Mouse (Mus musculus) Patski (cell line): ENCODE results near the gene Tmem141. TPM values are rescaled to one million over a fixed set of nuclear protein-coding genes. Genes with fewer than 3 reads are reported as not detected.

Experiments used
- ATAC-seq: fragments of 100-300 bp; one replicate; pipeline ENCODE4 v1.8.0; 2021
- CTCF ChIA-PET: fragments of 350-600 bp; sonication (Branson Sonifier 250); formaldehyde crosslinking; loops from one replicate; lab custom pipeline; 2022; ENCODE audit warnings: inconsistent platforms; lab: Charles Lee
- POLR2A ChIA-PET: fragments of 350-600 bp; sonication (Branson Sonifier 250); formaldehyde crosslinking; loops from one replicate; lab custom pipeline; 2022; ENCODE audit warnings: antibody characterized with exemption, inconsistent platforms; lab: Charles Lee
- DNase-seq: peaks from one replicate; pipeline ENCODE4 v3.0.0-alpha.2; 2011; ENCODE audit warnings: low read depth, low spot score
- H3K27me3 ChIP-seq: fragments of 371-371 bp; one replicate; pipeline ENCODE4 v1.5.1; 2021
- CTCF ChIP-seq: fragments of 100-300 bp; IDR thresholded peaks from one replicate; pipeline ENCODE4 v1.5.1; 2021
- in situ Hi-C: fragments of 300-500 bp; cut with MboI; formaldehyde crosslinking; loops from 3 replicates; pipeline ENCODE4 v1.11.1; 2018; ENCODE audit warnings: low pct_unique_long_range_greater_than_20kb, mixed read lengths
- polyA plus RNA-seq: library from polyadenylated mRNA; unstranded; gene quantifications from one replicate; pipeline ENCODE4 v1.2.3, GENCODE M21; 2021

Tmem141 gene
- polyA plus RNA-seq, 1 experiment from 2014 or later, result 17.5 TPM

GRCm38 (mm10) chr2:25608671-25609070 is 13.1 kb downstream of the Tmem141 start:
- no peaks in the 10 kb centered on the region for H3K27me3 ChIP-seq
- in situ Hi-C loops, result no loop called here
- no peak for TF ChIP-seq CTCF
- ChIA-PET CTCF (interaction anchor here (1.2 kb wide), 1 partner anchor 27 kb away, joined by 4 read pairs; the partner anchor contains the start of gene Ajm1), POLR2A (interaction anchor here (0.6 to 1.3 kb wide), 3 partner anchors 12 to 246 kb away, joined by 3 to 4 read pairs (median 3); partner anchors contain the start of gene Ajm1)
- ATAC-seq (no peak), DNase-seq (no peak)

- POLR2A ChIA-PET, result interaction anchor here (0.6 to 0.7 kb wide), 2 partner anchors 26 to 245 kb away, joined by 3 read pairs; partner anchors contain the start of gene Ajm1
- no peaks in the 10 kb centered on the region for H3K27me3 ChIP-seq
- in situ Hi-C loops, result no loop called here
- CTCF ChIA-PET, result interaction anchor here (1.2 kb wide), 1 partner anchor 26 kb away, joined by 4 read pairs; the partner anchor contains the start of gene Ajm1
- TF ChIP-seq CTCF, result no peak
- ATAC-seq (peak; percentile 75), DNase-seq (peak; percentile 44)
Measured at GRCm38 (mm10) chr2:25607761-25608622, 13.8 kb downstream of the Tmem141 start, which contains the start of gene Rabl6. TSS of gene Rabl6 (minus strand) at chr2:25608521.

DNA sequence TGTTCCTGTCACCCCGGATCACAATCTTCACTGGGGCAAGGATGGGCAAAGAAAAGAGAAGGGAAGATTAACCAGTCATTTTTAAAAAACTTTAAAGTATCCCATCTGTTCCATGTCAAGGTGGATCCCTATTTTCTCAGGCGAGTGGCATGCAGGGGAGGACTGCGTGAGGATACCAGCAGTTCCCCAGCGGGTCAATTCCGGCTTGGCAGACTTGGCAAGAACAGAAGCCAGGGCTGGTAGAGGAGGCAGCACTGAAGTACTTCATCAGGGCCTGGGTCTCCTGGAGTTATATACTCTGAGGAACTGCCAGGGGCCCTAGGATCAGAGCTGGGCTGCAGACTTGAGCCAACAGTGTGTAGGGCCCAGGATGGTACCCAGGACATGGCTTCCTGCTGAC is 19.3 kb downstream of the Tmem141 start:
- TF ChIP-seq CTCF, result no peak

DNA sequence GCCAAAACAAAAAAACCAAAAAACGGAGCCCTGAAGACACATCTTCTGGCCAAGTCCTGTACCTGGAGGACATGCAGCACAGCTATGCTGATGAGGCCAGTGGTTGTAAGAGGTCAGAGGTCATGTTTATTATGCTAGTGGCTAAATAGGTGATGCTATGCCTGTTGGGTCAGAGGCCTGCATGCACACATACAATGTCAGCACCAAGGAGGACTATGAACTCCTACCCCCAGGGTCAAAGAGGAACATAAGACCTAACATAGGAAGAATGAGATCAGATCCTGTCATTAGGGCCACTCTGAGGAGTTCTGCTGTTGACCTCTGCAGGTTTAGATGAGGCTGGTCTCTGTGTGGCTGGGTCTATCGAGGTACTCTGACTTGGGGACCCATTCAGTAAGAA is 21.8 kb downstream of the Tmem141 start:
- ATAC-seq, result no peak
- H3K27me3 ChIP-seq, result no peaks in the 10 kb centered on the region
- no peak for DNase-seq
- ChIA-PET CTCF (no interaction called here), POLR2A (no interaction called here)
- in situ Hi-C loops, result no loop called here
- TF ChIP-seq CTCF, result no peak

More for the DNA sequence above, 19.3 kb downstream of the Tmem141 start:
- DNase-seq, result no peak
- ChIA-PET CTCF (no interaction called here), POLR2A (no interaction called here)
- no peak for ATAC-seq
- in situ Hi-C loops, result no loop called here
- H3K27me3 ChIP-seq, result no peaks in the 10 kb centered on the region

GRCm38 (mm10) chr2:25598749-25599148 is 23.1 kb downstream of the Tmem141 start:
- CTCF ChIA-PET, result no interaction called here
- DNase-seq, result no peak
- POLR2A ChIA-PET, result interaction anchor here (1.2 kb wide), 1 partner anchor 10 kb away, joined by 4 read pairs; no protein-coding TSS in a partner anchor
- TF ChIP-seq CTCF, result no peak
- H3K27me3 ChIP-seq, result no peaks in the 10 kb centered on the region
- no peak for ATAC-seq
- in situ Hi-C loops, result no loop called here

DNA sequence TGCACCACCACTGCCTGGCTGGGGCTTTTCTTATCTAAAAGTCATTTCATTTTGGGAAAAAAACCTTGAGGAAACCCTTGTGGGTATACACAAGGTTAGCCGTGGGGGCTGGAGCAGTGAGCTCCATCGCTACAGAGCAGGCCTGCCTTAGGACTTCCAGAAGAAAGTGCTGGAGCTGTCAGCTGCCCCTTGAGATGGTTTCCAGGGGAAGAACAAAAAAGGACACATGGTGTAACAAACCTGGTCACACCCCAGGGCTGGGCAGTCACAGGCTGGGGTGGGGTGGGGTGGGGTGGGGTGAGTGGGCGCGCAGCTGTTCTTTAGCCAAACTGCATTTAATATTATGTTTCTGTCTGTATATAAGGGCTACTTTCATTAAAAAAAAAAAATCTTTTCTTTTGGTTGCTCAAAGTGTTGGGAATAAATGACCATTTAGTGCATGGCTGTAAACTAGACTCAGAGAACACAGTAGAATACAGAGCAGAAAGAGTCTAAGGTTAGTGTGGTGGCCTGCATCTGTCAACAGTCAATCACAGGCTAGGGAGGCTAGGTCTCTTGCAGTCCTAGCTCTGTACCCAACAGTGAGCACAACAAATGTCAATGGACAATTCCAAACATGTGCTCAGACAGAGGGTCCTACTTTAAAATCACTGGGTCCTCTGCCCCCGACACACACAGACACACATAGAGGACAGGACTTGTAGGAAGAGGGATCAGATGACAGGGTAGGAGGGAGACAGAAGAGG is 24.9 kb downstream of the Tmem141 start:
- POLR2A ChIA-PET, result no interaction called here
- DNase-seq, result no peak
- no peaks in the 10 kb centered on the region for H3K27me3 ChIP-seq
- in situ Hi-C loops, result no loop called here
- CTCF ChIA-PET, result no interaction called here
- TF ChIP-seq CTCF, result no peak
- ATAC-seq, result no peak

- ChIA-PET CTCF (interaction anchor here (1.0 to 4.7 kb wide), 7 partner anchors 11 to 131 kb away, joined by 3 to 30 read pairs (median 4); partner anchors contain the start of genes Ajm1, Mamdc4, Paxx and Phpt1), POLR2A (interaction anchor here (0.6 kb wide), 1 partner anchor 59 kb away, joined by 5 read pairs; no protein-coding TSS in a partner anchor)
- ATAC-seq, result no peak
- no peak for DNase-seq
- in situ Hi-C loops, result no loop called here
- no peak for TF ChIP-seq CTCF
- H3K27me3 ChIP-seq, result no peaks in the 10 kb centered on the region
Measured at GRCm38 (mm10) chr2:25591863-25592262, 29.9 kb downstream of the Tmem141 start.

DNA sequence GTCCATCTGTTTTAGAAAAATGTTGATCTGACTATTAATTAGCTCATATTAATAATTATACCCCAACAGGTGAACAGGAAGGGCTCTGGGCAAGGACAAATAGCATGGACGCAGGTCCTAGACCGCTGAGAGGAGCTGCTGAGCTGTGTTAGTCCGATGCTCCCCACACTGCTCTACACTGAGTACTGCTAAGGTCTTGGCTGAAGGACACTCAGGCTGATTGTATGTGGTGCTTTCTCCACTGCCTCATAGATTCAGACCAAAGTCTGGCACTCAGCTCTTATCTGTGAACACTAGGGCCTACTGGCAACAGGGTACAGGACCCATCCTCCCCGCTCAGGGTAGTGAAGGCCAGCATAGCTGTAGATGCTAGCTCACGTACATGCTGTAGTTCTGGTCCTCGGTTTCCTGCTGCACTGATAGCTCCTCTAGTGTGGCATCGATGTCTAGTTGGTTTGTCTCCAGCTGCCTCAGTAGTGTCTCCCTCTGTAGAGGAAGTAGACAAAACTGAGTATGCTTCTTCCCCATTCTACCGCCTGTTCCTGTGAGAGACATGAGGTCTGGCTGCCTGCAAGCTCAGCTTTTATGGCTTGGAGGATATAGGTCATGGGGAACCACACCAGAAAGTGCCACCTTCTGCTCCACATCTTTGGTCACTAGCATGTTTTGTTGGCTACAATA is 33.4 kb downstream of the Tmem141 start:
- in situ Hi-C loops, result no loop called here
- POLR2A ChIA-PET, result interaction anchor here (1.0 to 1.2 kb wide), 2 partner anchors 10 to 13 kb away, joined by 4 to 5 read pairs; partner anchors contain the start of gene Phpt1
- DNase-seq, result no peak
- no peaks in the 10 kb centered on the region for H3K27me3 ChIP-seq
- no peak for TF ChIP-seq CTCF
- CTCF ChIA-PET, result interaction anchor here (1.1 kb wide), 1 partner anchor 15 kb away, joined by 3 read pairs; no protein-coding TSS in a partner anchor
- no peak for ATAC-seq

DNA sequence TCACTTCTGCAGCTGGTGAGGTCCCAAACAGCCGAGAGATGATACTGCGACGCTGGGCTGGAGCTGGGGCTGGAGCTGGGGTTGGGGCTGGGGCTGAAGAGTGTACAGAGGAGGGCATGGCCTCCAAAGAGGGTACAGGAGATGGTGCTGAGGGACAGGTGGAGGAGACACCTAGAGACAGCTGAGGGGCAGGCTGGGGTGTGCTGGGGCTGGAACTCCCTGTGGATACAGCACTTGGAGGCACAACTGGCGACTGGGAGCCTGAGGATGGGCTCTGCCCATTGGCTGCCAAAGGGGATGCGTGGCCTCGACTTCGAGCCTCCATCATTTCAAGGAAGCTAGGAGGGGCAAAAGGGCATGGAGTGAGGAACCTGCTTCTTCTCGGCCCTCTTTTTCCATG is 34.5 kb downstream of the Tmem141 start:
- no peaks in the 10 kb centered on the region for H3K27me3 ChIP-seq
- in situ Hi-C loops, result no loop called here
- ATAC-seq, result no peak
- DNase-seq, result no peak
- ChIA-PET POLR2A (interaction anchor here (1.3 kb wide), 1 partner anchor 8 kb away, joined by 4 read pairs; no protein-coding TSS in a partner anchor), CTCF (interaction anchor here (1.1 to 1.5 kb wide), 2 partner anchors 11 to 16 kb away, joined by 3 read pairs; no protein-coding TSS in a partner anchor)
- no peak for TF ChIP-seq CTCF
